ENCODE assay signal across 16 mouse cellular contexts in genomic region chr19:10714168-10714567, GRCm38 (mm10). TPM values are rescaled to one million over a fixed set of nuclear protein-coding genes. Genes with fewer than 3 reads are reported as not detected.
A peak's percentile ranks its signal among the peaks of the same experiment; 100 is the strongest.
DNase-seq lines count a peak whose midpoint lies in the region; ATAC-seq and TF ChIP-seq lines count a peak whose summit lies in the region.
"Had no signal": no experiment of that assay in that cellular context is flagged by ENCODE, and none has a peak within 500 bp of the region (broad histone marks: within the 10 kb centered on the region; RNA-seq: fewer than 3 reads in every experiment).

No protein-coding gene starts in this region.

- no peaks in the 10 kb centered on the region for H3K27me3 ChIP-seq in embryonic facial prominence, embryonic 10.5 days (replicated peaks; ENCODE audit: low read depth, poor library complexity, severe bottlenecking)
- H3K27me3 ChIP-seq in forebrain, postnatal 0 days (ENCODE audit: insufficient read depth, low read length), result no peaks in the 10 kb centered on the region
- no peaks in the 10 kb centered on the region for H3K27me3 ChIP-seq in midbrain, embryonic 10.5 days (ENCODE audit: low read depth, poor library complexity, severe bottlenecking)

- no peak overlapping the region for H3K4me3 ChIP-seq in embryonic facial prominence, embryonic 10.5 days
- H3K4me3 ChIP-seq in forebrain, postnatal 0 days (ENCODE audit: low read depth, low read length), result no peak overlapping the region
- no peak overlapping the region for H3K4me3 ChIP-seq in midbrain, embryonic 10.5 days
- H3K4me3 ChIP-seq: myocyte had no signal

- no peak for ATAC-seq in forebrain, postnatal 0 days

- no peaks in the 10 kb centered on the region for H3K9me3 ChIP-seq in embryonic facial prominence, embryonic 10.5 days
- H3K9me3 ChIP-seq in forebrain, postnatal 0 days (ENCODE audit: low read length), result no peaks in the 10 kb centered on the region
- H3K9me3 ChIP-seq in midbrain, embryonic 10.5 days (replicated peaks), result no peaks in the 10 kb centered on the region

- H3K27ac ChIP-seq in embryonic facial prominence, embryonic 10.5 days (replicated peaks), result peak overlapping the region; percentile 54; the same call in 1 of the 2 replicates
- peak overlapping the region; percentile 64 for H3K27ac ChIP-seq in forebrain, postnatal 0 days (ENCODE audit: low read depth, low read length)
- H3K27ac ChIP-seq in midbrain, embryonic 10.5 days (replicated peaks), result 0 out of 2 replicates have a peak overlapping the region, but pooled peaks have one; percentile 33
- H3K27ac ChIP-seq: macrophage had no signal

- no peak overlapping the region for H3K9ac ChIP-seq in forebrain, postnatal 0 days

- peaks cover 47% of the 10 kb centered on the region for H3K36me3 ChIP-seq in embryonic facial prominence, embryonic 10.5 days (replicated peaks)
- H3K36me3 ChIP-seq in forebrain, postnatal 0 days (ENCODE audit: insufficient read depth), result peaks cover 40% of the 10 kb centered on the region
- peaks cover 48% of the 10 kb centered on the region for H3K36me3 ChIP-seq in midbrain, embryonic 10.5 days

- H3K4me2 ChIP-seq in forebrain, postnatal 0 days (ENCODE audit: low read depth), result no peak overlapping the region
- H3K4me2 ChIP-seq: heart, embryonic 11.5 days had no signal

- no peak for TF ChIP-seq CTCF in forebrain, postnatal 0 days (IDR thresholded peaks at IDR 0.05; ENCODE audit: low read depth)

- DNase-seq in cerebellum, adult 9-11 months, result peak; percentile 63
- no peak for DNase-seq in cerebellum, postnatal 14 days
- no peak for DNase-seq in embryonic facial prominence, embryonic 10.5 days (ENCODE audit: low spot score)
- DNase-seq in forebrain, postnatal 0 days, result no peak
- no peak for DNase-seq in midbrain, embryonic 10.5 days (ENCODE audit: low spot score)
- no peak for DNase-seq in frontal cortex, postnatal 25 days (ENCODE audit: low spot score in 2 of 2)
- no peak for DNase-seq in right cerebral cortex, postnatal 25 days
- no peak for DNase-seq in lung, postnatal 36 days

- peaks cover 9% of the 10 kb centered on the region for H3K4me1 ChIP-seq in embryonic facial prominence, embryonic 10.5 days
- H3K4me1 ChIP-seq in forebrain, postnatal 0 days (ENCODE audit: insufficient read depth), result peaks cover 6% of the 10 kb centered on the region; the same call in 1 of the 2 replicates
- H3K4me1 ChIP-seq in midbrain, embryonic 10.5 days, result peaks cover 11% of the 10 kb centered on the region

- 84% methylated on average over 6 of the region's 6 CpGs for WGBS in embryonic facial prominence, embryonic 10.5 days
- 80% methylated on average over 6 of the region's 6 CpGs for WGBS in forebrain, postnatal 0 days
- 89% methylated on average over 6 of the region's 6 CpGs for WGBS in midbrain, embryonic 10.5 days

RNA-seq across cellular contexts. Expression of gene Cd5, which starts 24.6 kb away (rescaled TPM):
- 0.15 and 0.19 TPM in 2 replicates for polyA plus RNA-seq in embryonic facial prominence, embryonic 10.5 days (2016; fragmentation: Nextera tagmentation; extraction: Ambion mirVana)
- 0.10 TPM in 1 of 2 replicates, not detected in the other for total RNA-seq in forebrain, postnatal 0 days (2014; rRNA removed)
- 0.24 and 0.52 TPM in 2 replicates for polyA plus RNA-seq in forebrain, postnatal 0 days (2015; fragmentation: Nextera tagmentation; extraction: Ambion mirVana)
- polyA plus RNA-seq in midbrain, embryonic 10.5 days (2016; fragmentation: Nextera tagmentation; extraction: Ambion mirVana), result not detected in 2 replicates
- total RNA-seq: gastrocnemius, postnatal 14 days had no signal
- polyA plus RNA-seq: myocyte had no signal

RNA-seq across cellular contexts. Expression of gene Vps37c, which starts 25.6 kb away (rescaled TPM):
- 37.6 and 40.8 TPM in 2 replicates for polyA plus RNA-seq in embryonic facial prominence, embryonic 10.5 days (2016; fragmentation: Nextera tagmentation; extraction: Ambion mirVana)
- total RNA-seq in forebrain, postnatal 0 days (2014; rRNA removed), result 27.9 and 29.0 TPM in 2 replicates
- polyA plus RNA-seq in forebrain, postnatal 0 days (2015; fragmentation: Nextera tagmentation; extraction: Ambion mirVana), result 34.5 TPM in 2 replicates
- 33.8 and 36.0 TPM in 2 replicates for polyA plus RNA-seq in midbrain, embryonic 10.5 days (2016; fragmentation: Nextera tagmentation; extraction: Ambion mirVana)

RNA-seq across cellular contexts. Expression of gene Pga5, which starts 36.3 kb away (rescaled TPM):
- not detected in 2 replicates for polyA plus RNA-seq in embryonic facial prominence, embryonic 10.5 days (2016; fragmentation: Nextera tagmentation; extraction: Ambion mirVana)
- not detected in 2 replicates for total RNA-seq in forebrain, postnatal 0 days (2014; rRNA removed)
- not detected in 2 replicates for polyA plus RNA-seq in forebrain, postnatal 0 days (2015; fragmentation: Nextera tagmentation; extraction: Ambion mirVana)
- not detected in 2 replicates for polyA plus RNA-seq in midbrain, embryonic 10.5 days (2016; fragmentation: Nextera tagmentation; extraction: Ambion mirVana)
- total RNA-seq: adrenal gland, postnatal 25 days; gastrocnemius, postnatal 14 days; heart, postnatal 4 days; liver, adult 2 months had no signal
- polyA plus RNA-seq: heart, embryonic 11.5 days; liver, adult 2 months; lung, adult 2 months; macrophage had no signal
